Mouse (Mus musculus) embryo, embryonic 9.5 days (tissue): ENCODE measurements around the gene P4ha2.

Source experiments
- DNase-seq: peaks from one replicate; pipeline ENCODE4 v3.0.0-alpha.2; 2017; ENCODE audit errors: extremely low spot score

The P4ha2 gene

DNA sequence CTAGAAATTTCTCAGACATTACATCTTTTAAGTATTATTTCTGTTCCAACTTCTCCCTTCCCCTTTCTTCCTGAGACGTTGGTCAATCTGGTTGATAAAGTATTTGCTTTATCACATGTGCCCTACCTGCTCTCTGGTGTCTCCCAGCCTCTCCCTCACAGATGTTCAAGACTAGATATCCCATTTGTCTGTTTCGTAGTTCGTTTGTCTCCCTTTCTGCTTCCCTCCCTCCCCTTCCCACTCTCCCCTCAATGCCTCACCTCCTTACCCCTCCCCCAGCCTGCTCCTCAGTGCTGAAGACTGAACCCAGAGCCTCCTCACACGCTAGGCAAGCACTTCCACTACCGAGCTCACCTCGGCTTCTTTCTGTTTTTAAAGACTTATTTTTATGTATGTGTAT, 35.0 kb downstream of the P4ha2 start:
- no peak for DNase-seq

DNA sequence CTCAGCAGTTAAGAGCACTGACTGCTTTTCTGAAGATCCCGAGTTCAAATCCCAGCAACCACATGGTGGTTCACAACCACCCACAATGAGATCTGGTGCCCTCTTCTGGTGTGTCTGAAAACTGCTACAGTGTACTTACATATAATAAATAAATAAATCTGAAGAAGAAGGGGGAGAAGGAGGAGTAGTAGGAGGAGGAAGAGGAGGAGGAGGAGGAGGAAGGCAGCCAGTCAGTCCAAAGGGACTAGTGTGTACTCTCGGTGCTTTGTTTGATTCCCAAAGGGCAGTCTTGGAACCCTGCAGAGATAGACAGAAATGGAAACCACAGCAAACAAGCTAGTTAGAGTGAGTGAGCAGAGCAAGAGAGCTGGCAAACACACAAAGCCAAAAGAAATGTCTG, 40.3 kb downstream of the P4ha2 start:
- DNase-seq, result peak; percentile 65

DNA sequence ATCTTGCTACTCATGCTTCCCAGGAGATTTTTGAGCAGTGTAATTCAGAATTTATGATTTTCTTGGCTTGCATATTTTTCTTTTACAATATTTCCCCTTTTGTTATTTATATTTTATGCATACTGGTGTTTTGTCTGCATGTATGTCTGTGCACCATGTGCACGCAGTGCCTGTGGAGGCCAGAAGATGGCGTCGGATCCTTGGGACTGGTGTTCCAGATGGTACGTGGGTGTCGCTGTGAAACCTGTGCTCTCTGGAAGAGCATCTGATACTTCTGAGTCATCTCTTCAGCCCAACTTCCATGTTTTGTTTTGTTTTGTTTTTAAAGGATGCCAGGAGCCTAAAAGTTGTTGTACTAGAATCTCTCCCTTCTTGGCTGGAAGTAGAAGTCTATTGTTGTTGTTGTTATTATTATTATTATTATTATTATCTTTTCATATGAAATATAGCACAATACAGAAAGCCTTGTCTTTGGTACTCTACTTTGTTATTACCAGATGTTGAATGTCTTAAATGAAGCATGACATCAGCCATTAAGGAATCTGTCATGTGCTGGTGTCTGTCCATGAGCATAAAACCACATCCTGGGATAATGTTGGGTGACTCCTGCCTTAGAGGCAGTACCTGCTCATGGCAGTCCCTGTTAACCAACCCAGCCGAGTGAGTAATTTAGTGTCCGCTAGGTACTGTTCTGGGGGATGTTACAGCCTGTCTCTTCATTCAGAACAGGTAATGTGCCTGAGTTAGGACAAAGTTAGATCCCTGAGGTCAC, 41.5 kb downstream of the P4ha2 start:
- DNase-seq, result no peak

DNA sequence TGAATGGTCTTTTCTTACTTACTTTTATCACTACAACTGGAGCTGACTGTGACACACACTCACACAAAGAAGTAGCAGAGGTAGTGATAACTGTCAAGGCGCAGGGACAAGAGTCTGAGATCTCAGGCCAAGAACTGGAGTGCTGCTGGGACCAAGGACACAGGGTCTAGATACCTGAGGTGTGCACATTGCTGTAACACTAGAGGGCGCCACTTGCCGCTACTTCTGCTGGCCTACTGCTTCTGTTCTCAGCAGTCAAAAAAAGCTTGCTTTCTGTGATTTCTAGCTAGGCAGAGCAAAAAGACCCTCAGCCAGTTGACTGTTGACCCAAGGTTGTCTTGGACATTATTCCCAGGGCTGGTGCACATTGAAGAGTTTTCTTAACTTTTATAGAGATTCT, 45.0 kb downstream of the P4ha2 start:
- DNase-seq, result peak; percentile 51

DNA sequence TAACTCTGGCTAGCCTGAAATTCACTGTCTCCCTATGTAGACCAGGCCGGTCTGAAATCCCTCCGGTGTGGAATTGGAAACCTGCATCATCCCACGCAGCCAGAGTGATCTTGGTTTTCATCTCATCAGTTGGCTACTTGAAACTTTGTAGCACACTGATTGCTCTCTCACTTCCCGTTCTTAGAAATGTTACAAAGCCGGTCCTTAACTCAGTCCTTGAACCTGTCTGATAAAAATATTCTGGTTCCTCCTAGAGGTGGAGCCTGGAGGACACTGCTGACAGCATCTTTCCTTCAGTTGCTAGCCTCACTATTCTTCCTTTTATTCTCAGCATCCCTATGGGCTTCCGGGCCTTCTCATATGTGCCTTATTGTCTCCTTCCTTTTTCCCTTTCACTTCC, 46.1 kb downstream of the P4ha2 start:
- no peak for DNase-seq

DNA sequence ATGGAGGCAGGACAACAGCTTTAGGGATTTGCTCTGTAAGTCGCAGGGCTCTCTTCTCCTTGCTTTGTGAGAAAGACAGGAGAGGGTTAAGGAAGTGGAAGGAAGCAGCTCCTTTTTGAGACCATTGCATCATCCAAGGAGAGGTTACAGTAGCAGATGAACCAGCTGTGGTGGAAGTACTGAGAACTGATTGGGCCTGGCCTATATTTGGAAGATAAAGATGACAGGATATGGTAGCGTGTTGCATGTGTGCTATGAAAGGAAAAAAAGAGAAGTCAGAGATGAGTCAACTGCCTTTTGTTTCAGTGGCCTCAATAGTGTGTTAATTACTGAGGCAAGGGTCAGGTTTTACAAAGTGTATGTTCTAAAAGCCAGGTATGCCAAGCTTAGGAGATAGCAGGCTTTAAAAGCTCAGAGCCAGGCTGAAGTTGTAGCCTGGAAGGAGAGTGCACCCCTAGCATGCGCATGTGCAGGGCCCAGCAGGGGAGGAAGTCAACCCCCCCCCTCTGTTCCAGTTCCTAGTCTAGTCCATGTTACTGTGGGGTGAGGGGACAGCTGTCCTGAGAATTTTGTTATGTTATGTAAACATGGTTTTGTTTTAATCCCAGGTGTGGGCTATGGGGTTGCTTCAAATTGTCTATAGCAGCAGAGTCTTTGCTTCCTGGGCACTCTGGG, 50.0 kb downstream of the P4ha2 start:
- DNase-seq, result no peak

DNA sequence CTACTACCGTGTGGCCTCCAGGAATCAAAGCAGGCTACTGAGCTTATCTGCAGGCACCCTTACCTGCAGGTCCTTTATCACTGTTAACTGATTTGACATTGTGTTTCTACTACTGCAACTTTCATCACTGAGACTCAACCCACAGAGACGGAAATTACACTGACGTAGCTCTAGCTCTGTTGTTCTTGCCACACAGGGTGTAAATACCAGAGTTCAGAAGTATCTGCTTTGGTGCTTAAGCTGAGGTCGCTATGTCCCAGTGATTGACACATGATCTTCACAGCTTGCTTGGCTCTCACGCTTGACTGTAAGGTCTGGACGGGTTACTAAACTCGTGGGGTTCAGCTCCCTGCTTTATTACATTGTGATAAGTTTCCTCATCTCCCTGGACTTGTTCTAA, 51.2 kb downstream of the P4ha2 start:
- DNase-seq, result no peak

DNA sequence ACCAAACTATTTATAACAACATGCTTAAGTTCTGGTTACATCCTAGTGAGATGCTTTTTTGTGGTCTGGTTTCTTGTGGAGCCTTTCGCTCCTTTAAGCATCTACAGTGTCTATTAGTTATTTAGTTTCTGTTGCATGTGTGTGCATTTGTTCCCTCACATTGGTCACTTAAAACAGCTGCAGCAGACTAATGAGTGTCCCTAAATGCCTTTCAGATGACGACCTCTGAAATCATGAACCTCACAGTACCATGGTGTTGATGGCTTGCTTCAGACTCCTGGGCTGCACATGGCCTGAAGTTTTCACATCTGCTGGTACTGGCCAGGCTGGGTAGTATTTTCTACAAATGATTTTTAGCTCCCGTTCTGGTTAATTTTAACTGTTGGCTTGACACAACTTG, 53.1 kb downstream of the P4ha2 start:
- no peak for DNase-seq

DNA sequence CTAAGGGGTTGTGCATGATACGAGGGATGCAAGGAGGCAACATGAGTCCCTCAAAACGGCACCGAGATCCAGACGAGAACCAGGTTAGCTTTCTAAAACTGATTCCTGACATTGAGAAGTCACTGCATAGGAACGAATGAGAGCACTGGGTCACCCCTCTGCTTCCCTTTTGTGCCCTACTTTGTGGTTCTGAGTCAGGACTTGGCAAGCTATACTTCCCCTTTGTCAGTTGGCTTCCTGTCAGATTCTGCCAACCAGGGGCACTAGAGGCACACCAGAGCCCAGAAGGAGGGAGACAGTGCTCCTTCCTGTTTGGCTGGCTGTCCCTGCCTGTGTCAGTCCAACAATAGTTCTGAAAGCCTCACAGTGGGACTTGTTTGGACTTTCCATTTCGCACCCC, 56.0 kb downstream of the P4ha2 start:
- no peak for DNase-seq

DNA sequence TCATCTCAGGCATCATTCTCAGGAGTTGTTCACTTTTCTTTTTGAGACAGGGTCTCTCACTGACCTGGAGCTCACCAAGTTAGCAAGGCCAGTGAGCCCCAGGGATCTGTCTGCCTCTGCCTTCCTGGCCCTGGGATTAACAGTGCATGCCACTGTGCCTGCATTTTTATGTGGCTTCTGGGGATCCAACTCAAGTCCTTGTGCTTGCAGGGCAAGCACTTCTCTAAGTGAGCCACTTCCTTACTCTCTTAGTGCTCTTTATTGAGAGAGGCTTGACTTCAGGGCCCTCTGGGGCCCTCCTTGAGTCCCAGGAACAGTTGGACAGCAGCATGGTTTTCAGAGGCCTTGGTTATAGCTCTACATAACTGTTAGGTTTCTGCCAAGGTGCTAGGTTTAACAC, 56.6 kb downstream of the P4ha2 start:
- DNase-seq, result no peak

DNA sequence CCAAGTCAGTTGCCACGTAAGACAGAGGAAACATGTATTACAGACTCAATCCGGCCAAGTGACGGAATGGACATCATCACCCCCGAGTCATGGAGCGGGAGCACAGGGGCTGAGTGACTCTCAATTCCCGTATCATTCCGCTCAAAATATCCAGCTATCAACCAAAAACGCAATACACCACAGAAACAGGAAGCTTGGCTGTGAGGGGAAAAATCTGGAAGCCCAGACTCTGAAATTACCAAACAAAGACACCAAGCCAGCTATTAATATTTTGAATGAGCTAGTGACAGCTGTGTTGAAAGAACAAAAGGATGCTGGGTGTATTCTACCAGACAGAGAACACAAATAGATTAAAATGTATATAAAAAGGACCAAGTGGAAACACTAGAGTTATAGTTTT, 57.7 kb downstream of the P4ha2 start:
- DNase-seq, result no peak

DNA sequence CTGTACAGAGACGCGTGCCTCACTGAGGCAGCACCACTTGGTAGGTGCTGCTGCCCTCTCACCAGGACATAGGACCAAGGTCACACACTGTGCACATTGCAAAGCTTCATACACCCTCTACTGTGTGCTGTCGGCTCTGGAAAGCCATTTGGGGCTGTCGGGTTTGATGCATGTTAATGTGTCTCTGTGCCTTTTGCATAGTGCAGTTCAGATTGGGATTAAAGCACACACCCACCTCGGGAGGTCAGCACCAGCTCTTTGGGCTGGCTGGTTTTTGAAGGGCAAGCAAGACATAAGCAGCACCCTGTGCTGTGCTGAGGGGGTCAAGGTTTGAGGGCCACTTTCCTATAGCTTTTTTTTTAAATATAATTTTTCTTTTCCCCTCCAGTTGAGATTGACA, 60.5 kb downstream of the P4ha2 start:
- DNase-seq, result no peak

DNA sequence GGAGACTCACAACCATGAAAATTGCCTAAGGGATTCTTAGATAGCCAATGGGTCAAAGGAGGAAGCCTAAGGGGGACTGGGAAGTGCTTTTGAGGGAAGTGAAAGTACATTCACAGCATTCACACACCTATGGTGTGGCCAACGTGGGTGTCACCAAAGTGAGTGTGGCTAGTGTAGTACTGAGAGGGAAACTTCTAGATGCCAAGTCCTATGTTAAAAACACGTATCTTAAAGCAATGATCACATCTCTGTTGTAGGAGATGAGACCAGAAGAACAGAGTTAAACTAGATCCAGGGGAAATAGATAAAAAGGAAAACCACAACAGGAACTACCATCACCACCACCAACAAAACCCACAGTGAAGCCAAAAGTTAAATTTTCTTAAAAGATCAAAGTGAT, 61.0 kb downstream of the P4ha2 start:
- no peak for DNase-seq

DNA sequence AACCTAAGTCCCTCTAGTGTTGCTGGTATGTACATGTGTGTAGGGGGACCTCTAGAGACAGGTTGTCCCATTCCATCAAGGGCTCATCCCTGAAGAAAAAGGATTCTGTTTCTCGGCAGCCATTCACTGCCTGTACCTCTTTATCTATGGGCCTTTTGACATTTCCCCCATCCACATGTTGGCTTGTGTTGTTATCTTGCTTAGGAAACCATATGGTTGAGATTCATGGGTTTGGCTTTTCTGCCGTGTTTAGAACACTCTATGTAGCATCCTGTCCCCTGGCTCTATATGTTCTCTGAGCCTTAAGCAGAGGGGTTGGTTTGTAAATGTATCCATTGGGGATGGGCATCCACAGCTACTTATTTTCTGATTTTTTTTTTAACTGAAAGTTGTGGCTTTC, 61.6 kb downstream of the P4ha2 start:
- no peak for DNase-seq

DNA sequence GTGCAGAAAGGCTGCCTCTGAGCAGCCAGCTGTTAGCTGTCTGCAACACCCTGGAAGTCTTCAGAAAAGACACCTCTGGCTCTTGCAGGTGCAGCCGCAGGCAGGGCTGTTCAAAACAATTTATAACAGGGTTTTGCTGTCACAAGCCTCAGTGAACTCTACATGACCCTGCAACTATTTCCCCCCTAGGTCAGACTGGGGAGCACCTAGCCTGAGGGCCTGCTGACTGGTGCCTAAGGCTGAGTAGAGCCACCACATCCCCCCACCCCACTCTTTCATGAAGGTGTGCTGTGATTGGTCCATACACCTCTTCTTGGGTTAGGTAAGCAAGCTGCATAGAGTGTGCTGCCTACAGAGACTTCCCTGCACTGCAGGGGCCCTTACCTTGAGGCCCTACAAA, 63.1 kb downstream of the P4ha2 start:
- peak; percentile 7 for DNase-seq

DNA sequence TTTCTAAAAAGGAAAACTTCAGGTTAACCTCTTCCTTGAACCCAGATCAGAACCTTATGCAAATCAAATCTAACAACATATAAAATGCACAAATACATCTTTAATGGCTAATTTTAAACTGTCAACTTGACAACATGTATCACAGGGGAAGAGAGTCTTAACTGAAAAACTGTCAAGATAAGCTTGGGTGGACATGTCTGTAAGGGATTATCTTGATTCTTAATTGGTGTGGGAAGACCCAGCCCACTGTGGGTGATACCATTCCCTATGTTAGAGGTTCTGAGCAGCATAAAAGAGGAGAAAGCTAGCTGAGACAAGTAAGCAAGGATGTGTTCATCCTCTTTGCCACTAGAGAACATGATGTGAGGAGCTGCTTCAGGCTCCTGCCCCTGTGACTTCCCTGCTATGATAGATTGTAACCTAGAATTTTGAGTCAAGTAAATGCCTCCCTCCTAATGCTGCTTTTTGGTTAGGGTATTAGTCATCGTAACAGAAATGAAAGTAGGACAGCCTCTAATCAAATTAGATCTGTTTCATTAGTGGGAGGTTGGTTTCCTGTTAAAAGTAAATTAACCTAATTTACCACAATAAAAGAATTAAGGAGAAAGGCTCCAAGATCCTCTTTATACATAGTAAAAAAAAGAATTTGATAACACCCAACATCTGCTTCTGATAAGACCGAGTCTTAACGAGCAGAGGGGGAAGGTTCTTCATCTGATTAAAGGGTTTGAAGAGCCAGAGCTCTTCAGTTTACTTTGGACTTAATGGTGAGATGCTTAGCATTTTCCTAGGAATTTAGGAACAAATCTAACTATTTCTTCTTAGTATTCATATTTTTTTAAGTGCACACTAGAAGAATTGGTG, 69.8 kb downstream of the P4ha2 start:
- no peak for DNase-seq

DNA sequence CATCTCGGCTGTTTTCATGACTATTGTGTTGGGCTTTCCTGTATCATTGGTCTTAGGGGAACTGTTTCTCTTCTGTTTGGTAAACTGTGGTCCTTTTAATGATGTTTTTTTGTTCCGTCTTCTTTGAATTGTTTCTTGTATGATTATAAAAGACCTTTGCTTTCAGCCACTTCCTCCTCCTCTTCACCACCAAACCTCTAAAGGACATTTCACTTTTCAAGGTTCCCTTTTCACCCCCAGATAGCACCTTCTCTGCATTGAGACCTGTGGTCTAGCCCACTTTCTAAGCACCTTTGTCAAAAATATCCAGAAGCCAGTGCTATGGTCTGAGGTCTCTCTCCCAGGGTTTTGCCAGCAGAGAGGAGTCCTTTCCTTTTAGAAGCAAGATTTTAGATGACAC, 71.3 kb downstream of the P4ha2 start:
- DNase-seq, result no peak

DNA sequence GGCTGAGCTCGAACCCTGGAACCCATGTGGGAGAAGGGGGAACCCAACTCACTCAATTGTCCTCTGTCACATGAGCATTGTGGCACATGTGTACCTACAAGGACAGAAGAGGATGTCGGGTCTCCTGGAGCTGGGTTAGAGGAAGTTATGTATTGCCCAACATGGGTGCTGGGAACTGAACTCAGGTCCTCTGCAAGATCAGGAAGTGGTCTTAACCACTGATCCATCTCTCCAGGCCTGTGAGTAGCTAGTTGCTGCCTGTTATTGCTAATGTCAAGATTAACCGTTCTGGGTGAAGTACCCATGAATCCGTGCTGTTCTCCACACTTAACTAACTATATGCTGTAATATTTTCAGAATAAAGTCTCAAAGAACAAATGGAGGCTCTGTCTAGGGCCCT, 74.3 kb downstream of the P4ha2 start:
- no peak for DNase-seq

DNA sequence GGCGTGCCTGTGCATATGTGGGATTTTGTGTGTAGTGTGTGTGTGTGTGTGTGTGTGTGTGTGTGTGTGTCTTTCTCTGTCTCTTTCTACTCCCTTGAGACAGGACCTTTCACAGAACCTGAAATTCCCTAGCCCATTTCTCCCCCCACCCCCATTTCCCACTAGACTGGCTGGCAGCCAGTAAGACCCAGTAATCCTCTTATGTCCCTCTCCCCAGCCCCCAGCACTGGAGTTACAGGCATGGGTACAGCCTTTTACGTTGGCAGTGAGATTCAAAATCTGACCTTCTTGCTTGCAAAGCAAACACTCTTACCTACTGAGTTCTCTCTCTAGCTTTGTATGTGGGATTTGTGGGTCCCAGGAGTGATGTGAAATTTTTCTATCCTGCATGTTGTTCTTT, 75.0 kb downstream of the P4ha2 start:
- DNase-seq, result no peak
